Comparison of ENCODE assay signal across 8 mouse cellular contexts in the genomic region with DNA sequence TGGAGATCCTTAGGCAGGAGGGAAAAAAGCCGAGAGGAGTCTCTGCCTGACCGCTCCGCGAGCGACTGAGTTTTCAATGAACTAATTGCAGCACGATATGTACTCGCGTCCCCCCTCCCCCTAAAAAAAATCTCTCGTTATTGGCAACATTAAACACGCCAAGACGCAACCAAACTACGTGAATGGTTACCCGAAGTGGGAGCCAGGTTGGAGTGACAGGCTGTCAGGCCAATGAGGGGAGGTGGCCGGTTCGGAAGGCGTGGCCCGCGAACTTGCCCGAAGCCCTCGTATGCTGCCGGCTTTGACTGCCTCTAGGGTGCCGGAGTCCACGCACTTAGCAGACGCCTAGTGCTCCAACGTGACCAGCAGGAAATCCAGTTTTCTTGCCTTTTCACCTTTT. TPM values are rescaled to one million over a fixed set of nuclear protein-coding genes. Genes with fewer than 3 reads are reported as not detected.
DNase-seq lines count a peak whose midpoint lies in the region; ATAC-seq lines count a peak whose summit lies in the region.

A gene (minus strand): TSS at position 122 of the 400 bp plus-strand sequence.

- WGBS in embryonic facial prominence, embryonic 14.5 days = 38% methylated on average over 24 of the region's 25 CpGs
- WGBS in kidney, embryonic 14.5 days = 34% methylated on average over 25 of the region's 25 CpGs
- WGBS in limb, embryonic 15.5 days = 28% methylated on average over 25 of the region's 25 CpGs

- DNase-seq in 3T3-L1 (ENCODE audit: low read depth, low spot score) = peak; percentile 95
- peak; percentile 57 to 77 for DNase-seq in adrenal gland, postnatal 4 days (ENCODE audit: low spot score in 2 of 2)
- DNase-seq in embryonic facial prominence, embryonic 14.5 days (ENCODE audit: low spot score) = peak; percentile 97
- peak; percentile 93 for DNase-seq in heart, adult 8-10 months (ENCODE audit: low spot score)
- DNase-seq in monocyte, adult 2 months (ENCODE audit: low read depth in 1 of 2, low spot score in 2 of 2) = peak; percentile 67 to 80
- DNase-seq in spleen, postnatal 36 days (ENCODE audit: low spot score in 2 of 2) = peak; percentile 91

- H3K27me3 ChIP-seq in embryonic facial prominence, embryonic 14.5 days (replicated peaks; ENCODE audit: control insufficient read depth, insufficient read depth, low read length) = no peaks in the 10 kb centered on the region
- no peaks in the 10 kb centered on the region for H3K27me3 ChIP-seq in kidney, embryonic 14.5 days (ENCODE audit: control insufficient read depth, insufficient read depth, low read length)
- no peaks in the 10 kb centered on the region for H3K27me3 ChIP-seq in limb, embryonic 15.5 days

- H3K4me1 ChIP-seq in embryonic facial prominence, embryonic 14.5 days (ENCODE audit: control insufficient read depth, insufficient read depth, low read length) = no peaks in the 10 kb centered on the region
- H3K4me1 ChIP-seq in kidney, embryonic 14.5 days (ENCODE audit: control insufficient read depth, insufficient read depth, low read length) = no peaks in the 10 kb centered on the region
- no peaks in the 10 kb centered on the region for H3K4me1 ChIP-seq in limb, embryonic 15.5 days

- peak within 1 kb of the TSS; percentile 51 for H3K4me3 ChIP-seq in embryonic facial prominence, embryonic 14.5 days (ENCODE audit: low read depth, low read length)
- peak within 1 kb of the TSS; percentile 48 for H3K4me3 ChIP-seq in kidney, embryonic 14.5 days (ENCODE audit: low read length)
- peak within 1 kb of the TSS; percentile 49 for H3K4me3 ChIP-seq in limb, embryonic 15.5 days

- peak within 1 kb of the TSS; percentile 68 for H3K9ac ChIP-seq in embryonic facial prominence, embryonic 14.5 days (ENCODE audit: low read depth, low read length)
- H3K9ac ChIP-seq in kidney, embryonic 14.5 days (ENCODE audit: low read depth, low read length) = peak within 1 kb of the TSS; percentile 48; the same call in 1 of the 2 replicates
- peak within 1 kb of the TSS; percentile 33; the same call in 1 of the 2 replicates for H3K9ac ChIP-seq in limb, embryonic 15.5 days

- no peaks in the 10 kb centered on the region for H3K36me3 ChIP-seq in embryonic facial prominence, embryonic 14.5 days (ENCODE audit: control insufficient read depth, insufficient read depth, low read length)
- no peaks in the 10 kb centered on the region for H3K36me3 ChIP-seq in kidney, embryonic 14.5 days (ENCODE audit: control insufficient read depth, insufficient read depth, low read length)
- no peaks in the 10 kb centered on the region for H3K36me3 ChIP-seq in limb, embryonic 15.5 days

- ATAC-seq in embryonic facial prominence, embryonic 14.5 days (ENCODE audit: low read depth) = peak; percentile 99
- peak; percentile 99 for ATAC-seq in kidney, embryonic 14.5 days (ENCODE audit: low FRiP score, low TSS enrichment)
- ATAC-seq in limb, embryonic 15.5 days (ENCODE audit: insufficient number of reproducible peaks, low FRiP score, low TSS enrichment, low read depth) = peak; percentile 97

- H3K4me2 ChIP-seq in embryonic facial prominence, embryonic 14.5 days (ENCODE audit: low read depth, low read length) = peak within 1 kb of the TSS; percentile 55
- H3K4me2 ChIP-seq in kidney, embryonic 14.5 days (replicated peaks; ENCODE audit: low read depth, low read length) = peak within 1 kb of the TSS; percentile 47
- peak within 1 kb of the TSS; percentile 40 for H3K4me2 ChIP-seq in limb, embryonic 15.5 days

- H3K9me3 ChIP-seq in embryonic facial prominence, embryonic 14.5 days (ENCODE audit: control insufficient read depth, low read length) = no peaks in the 10 kb centered on the region
- no peaks in the 10 kb centered on the region for H3K9me3 ChIP-seq in kidney, embryonic 14.5 days (ENCODE audit: control insufficient read depth, low read length)
- H3K9me3 ChIP-seq in limb, embryonic 15.5 days = no peaks in the 10 kb centered on the region

- peak within 1 kb of the TSS; percentile 77 for H3K27ac ChIP-seq in embryonic facial prominence, embryonic 14.5 days (replicated peaks; ENCODE audit: low read depth, low read length)
- H3K27ac ChIP-seq in kidney, embryonic 14.5 days (ENCODE audit: low read depth, low read length) = peak within 1 kb of the TSS; percentile 51; the same call in 1 of the 2 replicates
- peak within 1 kb of the TSS; percentile 77 for H3K27ac ChIP-seq in limb, embryonic 15.5 days

RNA-seq across cellular contexts. Expression of the gene that starts here (rescaled TPM):
- 10 to 100 TPM; 12.8 to 16.1 TPM for total RNA-seq in adrenal gland, postnatal 4 days (2021)
- 20.6 and 22.1 TPM in 2 replicates for polyA plus RNA-seq in embryonic facial prominence, embryonic 14.5 days (2014; fragmentation: Nextera tagmentation; extraction: Ambion mirVana)
- total RNA-seq in heart, adult 8-10 months (2022) = 10 to 100 TPM; 10.9 to 16.3 (median 11.8) TPM
- polyA plus RNA-seq in kidney, embryonic 14.5 days (2014; fragmentation: Nextera tagmentation; extraction: Ambion mirVana) = 29.5 and 50.5 TPM in 2 replicates
- 17.4 and 21.2 TPM in 2 replicates for polyA plus RNA-seq in limb, embryonic 15.5 days (2015; fragmentation: Nextera tagmentation; extraction: Ambion mirVana)

Comparison
In these comparisons a context has a peak if more than half of its experiments do, and no peak if none do; other contexts are left out.
1. Peak in every context shown above with its lines: DNase-seq, ATAC-seq, H3K4me3 ChIP-seq and H3K27ac ChIP-seq.